Mouse (Mus musculus): ENCODE measurements around the gene Atp2b4. TPM values are rescaled to one million over a fixed set of nuclear protein-coding genes. Genes with fewer than 3 reads are reported as not detected.

The Atp2b4 gene
- polyA plus RNA-seq, 1 experiment from 2014 or later: 13.5 TPM

DNA sequence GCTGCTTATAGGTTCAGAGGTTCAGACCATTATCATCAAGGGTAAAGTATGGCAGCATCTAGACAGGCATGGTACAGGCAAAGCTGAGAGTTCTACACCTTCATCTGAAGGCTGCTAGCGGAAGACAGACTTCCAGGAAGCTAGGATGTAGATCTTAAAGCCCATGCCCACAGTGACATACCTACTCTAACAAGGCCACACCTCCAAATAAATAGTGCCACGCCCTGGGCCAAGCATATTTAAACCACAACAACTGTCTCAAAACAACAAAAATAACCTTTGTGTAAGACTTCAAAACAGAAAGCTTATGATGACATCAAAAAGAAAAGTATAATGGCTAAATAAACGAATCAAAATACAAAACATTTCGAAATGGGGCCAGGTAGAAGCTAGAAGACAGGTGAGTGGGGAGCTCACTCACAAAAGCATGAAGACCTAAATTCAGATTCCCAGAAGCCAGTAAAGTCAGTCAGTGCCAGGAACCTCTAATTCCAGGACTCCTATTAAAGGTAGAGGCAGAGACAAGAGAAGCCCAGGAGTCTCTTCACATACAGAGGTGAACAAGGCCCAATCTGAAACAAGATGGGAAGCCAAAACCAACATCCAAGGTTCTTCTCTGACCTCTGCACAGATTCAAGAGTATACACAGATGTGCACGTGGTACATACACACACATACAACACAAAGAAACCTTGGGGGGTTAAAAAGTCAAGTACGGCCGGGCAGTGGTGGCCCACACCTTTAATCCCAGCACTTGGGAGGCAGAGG lies 150.4 kb downstream of the Atp2b4 start:
- TF ChIP-seq EP300 (optimal IDR thresholded peaks at IDR 0.05) (no peak), CTCF (IDR thresholded peaks at IDR 0.05; ENCODE audit: low read depth) (no peak)
- Histone ChIP-seq H3K27ac (replicated peaks) (no peak overlapping the region), H3K4me3 (ENCODE audit: low read depth, low read length) (no peak overlapping the region), H3K4me1 (replicated peaks; ENCODE audit: control insufficient read depth, insufficient read depth) (no peaks in the 10 kb centered on the region), H3K27me3 (ENCODE audit: control insufficient read depth, insufficient read depth, low read length) (no peaks in the 10 kb centered on the region), H3K4me2 (replicated peaks; ENCODE audit: low read depth) (no peak overlapping the region), H3K9me3 (ENCODE audit: control insufficient read depth, low read length) (no peaks in the 10 kb centered on the region), H3K9ac (ENCODE audit: low read length) (no peak overlapping the region), H3K36me3 (ENCODE audit: control insufficient read depth, insufficient read depth, low read length) (peaks cover 4% of the 10 kb centered on the region; the same call in 1 of the 2 replicates)
- DNase-seq (ENCODE audit: low spot score) (no peak), ATAC-seq (ENCODE audit: low FRiP score, low TSS enrichment) (no peak)
- WGBS: 91% methylated on average over 7 of the region's 7 CpGs

Small RNA genes lying within 50 kb of the gene (microRNA-seq; reads per million reads assigned to microRNA genes)
- 1.3 reads per million for gene Mir6903

Other genes starting within 250 kb of the Atp2b4 start
- 348 and 359 TPM in 2 replicates for gene Snrpe, start 190.8 kb downstream of the Atp2b4 start, polyA plus RNA-seq (2015; fragmentation: Nextera tagmentation; extraction: Ambion mirVana)
- not detected in 2 replicates for gene Zbed6, start 140.2 kb downstream of the Atp2b4 start, polyA plus RNA-seq (2015; fragmentation: Nextera tagmentation; extraction: Ambion mirVana)
- 2.4 and 2.7 TPM in 2 replicates for gene Gm38394, start 139.7 kb downstream of the Atp2b4 start, polyA plus RNA-seq (2015; fragmentation: Nextera tagmentation; extraction: Ambion mirVana)
- gene Lax1, start 110.9 kb downstream of the Atp2b4 start, polyA plus RNA-seq (2015; fragmentation: Nextera tagmentation; extraction: Ambion mirVana): 0.16 and 0.38 TPM in 2 replicates
- gene Optc, start 107.0 kb upstream of the Atp2b4 start, polyA plus RNA-seq (2015; fragmentation: Nextera tagmentation; extraction: Ambion mirVana): 1.3 and 1.6 TPM in 2 replicates
- 4.7 and 5.3 TPM in 2 replicates for gene Prelp, start 120.4 kb upstream of the Atp2b4 start, polyA plus RNA-seq (2015; fragmentation: Nextera tagmentation; extraction: Ambion mirVana)
- 7.9 and 9.0 TPM in 2 replicates for gene Fmod, start 236.2 kb upstream of the Atp2b4 start, polyA plus RNA-seq (2015; fragmentation: Nextera tagmentation; extraction: Ambion mirVana)